Mouse (Mus musculus) lung, postnatal 0 days (tissue): ENCODE measurements at regions not wholly inside any gene's neighbourhood (a gene's known extent, or its start where the extent isn't known, plus 50 kb on each side); places are given as distances from the start of the nearest gene placed in this dataset.

ENCODE experiments used
- CTCF ChIP-seq: IDR thresholded peaks from 2 replicates; pipeline ENCODE4 v1.5.1; 2016; ENCODE audit warnings: antibody characterized with exemption, mild to moderate bottlenecking
- EP300 ChIP-seq: IDR thresholded peaks from 2 replicates; pipeline ENCODE4 v1.6.1; 2016; ENCODE audit warnings: antibody characterized with exemption, mild to moderate bottlenecking, control low read depth

DNA sequence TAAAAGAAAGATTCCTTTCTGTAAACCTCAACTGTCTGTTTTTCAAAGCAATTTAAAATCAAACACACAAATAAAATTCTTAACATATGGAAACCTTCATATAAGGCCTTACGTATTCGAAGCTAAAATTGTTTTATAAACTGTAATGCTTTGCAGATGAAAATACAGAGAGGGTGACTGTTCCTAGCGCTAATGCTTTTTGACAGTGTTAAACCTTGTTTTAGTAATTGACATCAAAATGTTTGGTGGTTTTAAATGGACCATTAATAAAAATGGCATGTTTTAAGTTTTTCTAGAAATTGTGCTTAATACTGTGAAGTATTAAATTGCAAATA is 194.9 kb downstream of the Tfec start:
- no peak for TF ChIP-seq CTCF
- TF ChIP-seq EP300 = no peak
